Mouse (Mus musculus) hindbrain, embryonic 10.5 days (tissue): Measurements from ENCODE around the gene Ticrr. TPM values are rescaled to one million over a fixed set of nuclear protein-coding genes. Genes with fewer than 3 reads are reported as not detected.

Experiments used
- DNase-seq: peaks from one replicate; pipeline ENCODE4 v3.0.0-alpha.2; 2017; ENCODE audit warnings: low spot score
- H3K27ac ChIP-seq: fragments of 300-500 bp; sonication (generic); 2 replicates; pipeline ENCODE4 v1.5.1; 2016; ENCODE audit warnings: mild to moderate bottlenecking, moderate library complexity
- H3K27me3 ChIP-seq: fragments of 300-500 bp; sonication (generic); 2 replicates; pipeline ENCODE4 v1.6.1; 2016; ENCODE audit warnings: mild to moderate bottlenecking; ENCODE audit not compliant: poor library complexity, insufficient read depth, severe bottlenecking
- H3K36me3 ChIP-seq: fragments of 300-500 bp; sonication (generic); 2 replicates; pipeline ENCODE4 v1.6.1; 2016; ENCODE audit warnings: mild to moderate bottlenecking, moderate library complexity
- H3K4me1 ChIP-seq: fragments of 300-500 bp; sonication (generic); replicated peaks from 2 replicates; pipeline ENCODE4 v1.6.1; 2016; ENCODE audit warnings: mild to moderate bottlenecking
- H3K4me3 ChIP-seq: fragments of 300-500 bp; sonication (generic); 2 replicates; pipeline ENCODE4 v1.5.1; 2016; ENCODE audit warnings: mild to moderate bottlenecking, moderate library complexity
- H3K9me3 ChIP-seq: fragments of 300-500 bp; sonication (generic); 2 replicates; pipeline ENCODE4 v1.6.1; 2016; ENCODE audit warnings: mild to moderate bottlenecking, moderate library complexity
- WGBS: fragments of 180-500 bp; shearing (Covaris S2); methylation state at CpG from one replicate; pipeline ENCODE4 v1.1.7; 2016; 5-methylcytosine and 5-hydroxymethylcytosine counted together
- polyA plus RNA-seq: library from polyadenylated mRNA; unstranded; fragments of >200 nt; fragmentation: Nextera tagmentation; extraction: Ambion mirVana; gene quantifications from 2 replicates; pipeline ENCODE4 v1.2.1, GENCODE M21; 2016

The Ticrr gene
- polyA plus RNA-seq, 1 experiment from 2014 or later = 16.1 TPM

DNA sequence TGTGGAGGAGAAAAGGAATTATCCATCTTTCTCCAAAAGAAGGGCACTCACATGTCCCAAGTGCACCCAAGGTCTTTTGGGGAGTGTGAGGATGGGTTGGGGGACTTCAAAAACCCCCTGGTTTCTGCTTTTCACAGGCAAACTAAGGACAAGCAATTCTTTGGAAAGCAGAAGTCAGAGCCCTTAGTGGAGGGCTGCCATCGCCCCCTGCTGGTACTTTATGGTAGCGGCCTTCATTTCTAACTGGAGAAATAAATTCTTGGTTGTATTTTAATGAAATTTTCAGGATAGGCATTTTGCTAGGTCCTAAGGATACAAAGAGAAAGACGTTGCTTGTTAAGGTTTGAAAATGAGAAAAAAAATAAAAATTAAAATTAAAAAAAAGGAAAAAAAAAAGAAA lies 11.0 kb upstream of the Ticrr start:
- Histone ChIP-seq H3K4me1 (no peaks in the 10 kb centered on the region), H3K4me3 (no peak overlapping the region), H3K36me3 (no peaks in the 10 kb centered on the region), H3K27ac (no peak overlapping the region), H3K9me3 (no peaks in the 10 kb centered on the region), H3K27me3 (no peaks in the 10 kb centered on the region; the same call in 1 of the 2 replicates)
- WGBS = 9% methylated on average over 3 of the region's 3 CpGs
- peak; percentile 62 for DNase-seq

- H3K27me3 ChIP-seq = no peaks in the 10 kb centered on the region; the same call in 1 of the 2 replicates
- H3K4me3 ChIP-seq = no peak overlapping the region
- H3K9me3 ChIP-seq = no peaks in the 10 kb centered on the region
- DNase-seq = no peak
- no peak overlapping the region for H3K27ac ChIP-seq
- peaks cover 3% of the 10 kb centered on the region; the same call in 1 of the 2 replicates for H3K4me1 ChIP-seq
- 79% methylated on average over 1 of the region's 1 CpGs for WGBS
- no peaks in the 10 kb centered on the region for H3K36me3 ChIP-seq
These were observed 5.8 kb upstream of the Ticrr start for GRCm38 (mm10) chr7:79654185-79654584.

GRCm38 (mm10) chr7:79654586-79654985 lies 5.4 kb upstream of the Ticrr start:
- H3K4me3 ChIP-seq = no peak overlapping the region
- no peaks in the 10 kb centered on the region; the same call in 1 of the 2 replicates for H3K27me3 ChIP-seq
- H3K36me3 ChIP-seq = no peaks in the 10 kb centered on the region
- H3K27ac ChIP-seq = no peak overlapping the region
- no peak for DNase-seq
- H3K9me3 ChIP-seq = no peaks in the 10 kb centered on the region
- 37% methylated on average over 1 of the region's 1 CpGs for WGBS
- peaks cover 7% of the 10 kb centered on the region; the same call in 1 of the 2 replicates for H3K4me1 ChIP-seq

- Histone ChIP-seq H3K4me1 (peaks cover 39% of the 10 kb centered on the region), H3K27ac (peak overlapping the region; percentile 94), H3K9me3 (no peaks in the 10 kb centered on the region), H3K4me3 (peak overlapping the region; percentile 100), H3K36me3 (peaks cover 26% of the 10 kb centered on the region), H3K27me3 (no peaks in the 10 kb centered on the region; the same call in 1 of the 2 replicates)
- DNase-seq = no peak
- WGBS = under 1% methylated on average over 73 of the region's 73 CpGs
These were observed 525 bp downstream of the Ticrr start for GRCm38 (mm10) chr7:79660291-79661150.

DNA sequence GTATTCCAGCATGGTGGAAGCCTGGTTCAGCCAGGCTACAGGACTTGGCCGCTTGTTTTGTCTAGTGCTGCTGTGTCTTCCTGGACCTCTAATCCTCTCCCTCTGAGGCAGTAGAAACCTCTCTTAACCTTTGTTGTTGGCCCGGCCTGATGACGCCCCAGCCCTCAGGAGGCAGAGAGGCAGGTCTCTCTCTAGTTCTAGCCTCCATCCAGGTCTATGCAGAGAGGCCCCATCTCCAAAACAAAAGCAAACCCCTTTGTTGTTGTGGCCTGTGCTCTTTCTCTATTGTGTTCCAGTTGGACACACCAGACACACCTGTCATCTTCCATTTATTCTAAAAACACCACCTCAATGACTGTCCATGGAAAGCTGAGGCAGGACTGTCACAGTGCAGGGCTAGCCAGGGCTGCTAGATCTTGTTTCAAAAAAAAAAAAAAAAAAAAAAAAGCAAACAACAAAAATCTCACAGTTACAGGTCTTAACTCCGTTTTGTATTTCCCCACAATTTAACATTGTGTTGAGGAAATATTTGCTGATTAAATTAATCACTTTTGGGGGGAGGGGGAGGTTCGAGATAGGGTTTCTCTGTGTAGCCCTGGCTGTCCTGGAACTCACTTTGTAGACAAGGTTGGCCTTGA lies 1.4 kb downstream of the Ticrr start:
- Histone ChIP-seq H3K4me3 (peak overlapping the region; percentile 100), H3K9me3 (no peaks in the 10 kb centered on the region), H3K27ac (peak overlapping the region; percentile 94), H3K27me3 (no peaks in the 10 kb centered on the region; the same call in 1 of the 2 replicates), H3K36me3 (peaks cover 34% of the 10 kb centered on the region), H3K4me1 (peaks cover 39% of the 10 kb centered on the region)
- WGBS = 20% methylated on average over 5 of the region's 5 CpGs
- DNase-seq = peak; percentile 18

DNA sequence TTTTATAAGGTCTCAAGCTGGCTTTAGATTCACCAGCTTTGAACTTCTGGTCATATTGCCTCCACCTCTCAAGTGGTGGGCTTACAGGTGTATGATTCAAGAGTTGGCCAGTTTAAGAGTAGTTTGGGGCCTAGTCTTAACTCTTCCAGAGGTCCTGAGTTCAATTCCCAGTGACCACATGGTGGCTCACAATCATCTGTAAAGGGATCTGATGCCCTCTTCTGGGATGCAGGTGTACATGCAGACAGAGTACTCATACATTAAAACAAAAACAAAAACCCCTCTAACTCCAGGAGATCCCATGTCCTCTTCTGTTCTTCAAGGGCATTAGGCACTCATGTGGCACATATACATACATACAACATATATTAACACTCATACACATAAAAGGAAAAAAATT lies 6.7 kb downstream of the Ticrr start:
- peaks cover 18% of the 10 kb centered on the region for H3K4me1 ChIP-seq
- no peak for DNase-seq
- H3K36me3 ChIP-seq = peaks cover 88% of the 10 kb centered on the region
- H3K27me3 ChIP-seq = no peaks in the 10 kb centered on the region
- no peak overlapping the region for H3K27ac ChIP-seq
- H3K4me3 ChIP-seq = no peak overlapping the region
- no peaks in the 10 kb centered on the region for H3K9me3 ChIP-seq

DNA sequence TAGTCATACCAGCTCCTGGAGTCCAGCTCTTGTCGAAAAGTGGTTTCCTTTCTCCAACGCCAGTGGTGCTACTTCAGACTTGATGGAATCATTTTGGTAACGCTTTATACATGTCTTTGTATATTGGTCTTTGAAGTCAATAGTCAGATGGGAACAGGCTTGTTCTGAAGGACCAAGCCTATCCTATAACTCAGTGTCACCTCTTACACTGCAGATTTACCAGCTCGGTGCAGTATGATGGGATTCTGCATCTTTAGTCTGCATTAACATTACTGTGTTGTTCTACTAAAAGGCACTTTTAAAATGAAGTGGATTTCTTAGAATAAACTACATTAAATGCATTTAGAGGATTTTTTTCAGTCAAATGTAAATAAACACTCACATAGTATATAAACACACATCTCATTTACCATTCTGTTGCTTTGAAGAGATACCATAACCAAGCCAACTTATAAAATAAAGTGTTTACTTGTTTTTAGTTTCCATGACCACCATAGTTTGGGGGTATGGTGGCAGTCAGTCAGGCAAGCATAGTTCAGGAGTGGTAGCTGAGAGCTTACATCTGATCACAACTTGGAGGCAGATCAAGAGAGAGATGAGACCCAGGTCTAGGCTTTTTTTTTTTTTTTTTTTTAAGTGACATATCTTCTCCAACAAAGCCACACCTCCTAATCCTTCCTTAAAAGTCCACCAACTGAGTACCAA lies 11.1 kb downstream of the Ticrr start:
- DNase-seq = no peak
- 97% methylated on average over 4 of the region's 4 CpGs for WGBS
- Histone ChIP-seq H3K9me3 (no peaks in the 10 kb centered on the region), H3K27me3 (no peaks in the 10 kb centered on the region), H3K4me1 (no peaks in the 10 kb centered on the region), H3K27ac (no peak overlapping the region), H3K36me3 (peaks cover 100% of the 10 kb centered on the region), H3K4me3 (no peak overlapping the region)

DNA sequence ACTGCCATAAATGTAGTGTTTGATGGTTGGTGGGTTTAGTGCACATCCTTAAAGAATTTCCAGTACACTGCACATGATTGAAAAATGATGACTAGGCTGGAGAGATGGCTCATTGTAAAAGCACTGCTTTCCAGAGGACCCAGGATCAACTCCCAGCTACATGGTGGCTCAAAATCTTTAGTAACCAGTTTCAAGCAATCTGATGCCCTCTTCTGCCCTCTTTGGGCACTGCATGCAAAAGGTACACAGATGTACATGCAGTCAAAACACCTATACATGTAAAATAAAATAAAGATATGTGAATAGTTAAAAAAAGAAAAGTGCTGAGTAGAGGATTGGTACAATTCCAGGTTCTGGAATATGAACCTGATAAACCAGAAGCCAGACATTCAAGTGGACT lies 19.2 kb downstream of the Ticrr start:
- H3K4me3 ChIP-seq = no peak overlapping the region
- no peaks in the 10 kb centered on the region for H3K4me1 ChIP-seq

GRCm38 (mm10) chr7:79680231-79680630 lies 20.2 kb downstream of the Ticrr start:
- no peak overlapping the region for H3K4me3 ChIP-seq
- no peaks in the 10 kb centered on the region for H3K9me3 ChIP-seq
- peaks cover 100% of the 10 kb centered on the region for H3K36me3 ChIP-seq
- WGBS = 95% methylated on average over 2 of the region's 2 CpGs
- no peaks in the 10 kb centered on the region for H3K4me1 ChIP-seq
- no peaks in the 10 kb centered on the region for H3K27me3 ChIP-seq
- H3K27ac ChIP-seq = no peak overlapping the region
- DNase-seq = no peak

More for the DNA sequence above, 19.2 kb downstream of the Ticrr start:
- H3K36me3 ChIP-seq = peaks cover 100% of the 10 kb centered on the region
- H3K27me3 ChIP-seq = no peaks in the 10 kb centered on the region
- DNase-seq = no peak
- no peaks in the 10 kb centered on the region for H3K9me3 ChIP-seq
- no peak overlapping the region for H3K27ac ChIP-seq

DNA sequence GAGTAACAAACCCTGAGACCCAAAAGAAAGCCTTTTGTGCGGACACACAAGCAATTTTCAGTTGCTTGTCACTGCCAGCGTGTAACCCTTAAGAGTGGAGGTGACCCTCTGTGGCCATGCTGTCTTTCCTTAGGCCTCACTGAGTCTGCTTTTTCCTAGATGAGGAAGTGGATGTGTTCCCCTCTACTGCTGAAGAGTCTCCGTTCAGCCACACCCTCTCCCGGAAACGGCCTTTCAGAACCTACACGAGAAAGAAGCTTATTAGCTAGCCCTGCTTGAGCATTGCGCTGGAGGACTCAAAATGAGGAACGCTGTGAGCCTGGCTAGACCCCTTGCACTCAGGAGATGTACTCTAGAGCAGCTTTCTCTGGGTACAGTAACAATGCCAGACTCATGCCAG lies 36.5 kb downstream of the Ticrr start:
- Histone ChIP-seq H3K27ac (no peak overlapping the region), H3K4me3 (no peak overlapping the region), H3K36me3 (peaks cover 100% of the 10 kb centered on the region), H3K27me3 (no peaks in the 10 kb centered on the region), H3K4me1 (no peaks in the 10 kb centered on the region), H3K9me3 (no peaks in the 10 kb centered on the region)
- WGBS = 93% methylated on average over 8 of the region's 8 CpGs
- DNase-seq = no peak

DNA sequence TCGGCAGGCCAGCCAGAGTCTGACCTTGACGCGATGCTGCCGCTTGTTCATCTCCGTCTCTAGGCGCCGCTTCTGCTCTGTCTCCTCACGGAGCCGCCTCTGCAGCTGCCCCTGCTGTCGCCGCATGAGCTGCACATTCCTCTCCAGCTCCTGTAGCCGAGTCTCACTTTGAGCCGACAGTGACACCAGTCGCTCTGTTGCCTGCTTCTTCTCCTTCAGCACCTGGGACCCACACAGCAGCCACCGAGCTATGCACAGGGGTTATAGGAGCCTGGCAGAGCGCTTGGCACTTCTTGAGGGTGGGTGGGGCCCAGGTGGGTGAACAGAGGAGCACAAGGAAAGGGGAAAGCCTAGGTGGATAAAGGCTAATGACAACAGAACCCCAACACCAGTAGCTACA lies 42.8 kb downstream of the Ticrr start:
- no peak for DNase-seq

DNA sequence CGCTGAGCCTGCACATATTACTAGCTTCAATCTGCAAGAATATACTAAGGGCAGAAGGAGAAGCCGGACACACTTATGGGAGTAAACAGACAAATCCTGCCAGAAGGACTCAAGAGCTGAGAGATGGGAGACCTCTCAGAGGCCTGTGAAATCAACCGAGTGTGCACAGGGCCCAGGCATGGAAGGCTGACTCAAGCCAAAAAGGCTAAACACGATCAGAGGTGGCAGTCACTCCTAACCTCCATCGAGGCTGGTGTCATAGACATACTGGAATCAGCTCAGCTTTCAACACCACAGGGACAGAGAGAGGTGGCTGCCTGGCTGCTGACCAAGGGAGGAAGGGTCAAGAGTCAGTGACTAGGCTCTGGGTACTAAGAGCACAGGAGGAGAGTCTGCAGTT lies 45.2 kb downstream of the Ticrr start:
- no peak for DNase-seq
- H3K4me3 ChIP-seq = no peak overlapping the region
- peaks cover 14% of the 10 kb centered on the region for H3K27me3 ChIP-seq
- no peak overlapping the region for H3K27ac ChIP-seq
- 89% methylated on average over 5 of the region's 5 CpGs for WGBS
- no peaks in the 10 kb centered on the region for H3K9me3 ChIP-seq
- peaks cover 88% of the 10 kb centered on the region for H3K36me3 ChIP-seq
- H3K4me1 ChIP-seq = peaks cover 4% of the 10 kb centered on the region

More for the DNA sequence above, 42.8 kb downstream of the Ticrr start:
- WGBS = 86% methylated on average over 16 of the region's 16 CpGs
- Histone ChIP-seq H3K4me3 (no peak overlapping the region), H3K4me1 (no peaks in the 10 kb centered on the region), H3K9me3 (no peaks in the 10 kb centered on the region), H3K36me3 (peaks cover 98% of the 10 kb centered on the region), H3K27me3 (no peaks in the 10 kb centered on the region), H3K27ac (no peak overlapping the region)
